Mouse (Mus musculus): ENCODE measurements at regions not wholly inside any gene's neighbourhood (a gene's known extent, or its start where the extent isn't known, plus 50 kb on each side); places are given as distances from the start of the nearest gene placed in this dataset.

DNA sequence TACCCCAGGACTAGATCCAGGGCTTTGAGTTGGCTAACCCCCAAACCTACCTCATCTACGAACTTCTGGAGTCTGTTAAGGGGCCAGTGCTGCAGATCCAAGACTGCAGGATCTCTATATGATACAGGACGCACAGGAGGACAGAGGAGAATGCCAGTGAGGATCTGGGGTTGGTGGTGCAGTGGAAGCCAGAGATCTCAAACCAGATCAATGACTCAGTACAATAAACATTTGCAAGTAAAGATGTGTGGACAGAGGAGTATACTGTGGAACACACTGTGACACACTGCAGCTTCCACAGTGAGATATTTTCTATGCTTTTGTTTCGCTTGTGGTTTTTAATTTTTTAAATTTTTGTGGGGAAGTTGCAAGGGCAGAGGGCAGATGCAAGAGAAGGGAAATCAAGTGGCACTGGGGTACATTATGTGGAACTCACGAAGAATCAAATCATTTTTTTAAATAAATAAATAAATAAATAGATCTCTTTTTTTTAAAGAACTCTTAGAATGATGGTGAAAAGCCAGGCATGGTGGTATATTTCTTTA is 227.8 kb downstream of the Tm4sf1 start:
- H3K27ac ChIP-seq (replicated peaks; ENCODE audit: insufficient read depth, low read depth, low read length), result no peak overlapping the region
- no peaks in the 10 kb centered on the region for H3K79me2 ChIP-seq (ENCODE audit: control insufficient read depth, insufficient read depth, low read length)
- no peak overlapping the region for H3K4me3 ChIP-seq (ENCODE audit: insufficient read depth, low read depth, low read length)
- no peaks in the 10 kb centered on the region for H3K27me3 ChIP-seq (ENCODE audit: control insufficient read depth, insufficient read depth, low read length)
- H3K36me3 ChIP-seq (ENCODE audit: control insufficient read depth, insufficient read depth, low read length), result no peaks in the 10 kb centered on the region
- WGBS, result 75% methylated on average over 4 of the region's 4 CpGs
- no peak for DNase-seq (ENCODE audit: extremely low read depth, low read depth, low spot score)
- no peak for TF ChIP-seq POLR2A (IDR thresholded peaks at IDR 0.05; ENCODE audit: extremely low read depth, insufficient read depth, low read length)
- no peak for TF ChIP-seq CTCF (IDR thresholded peaks at IDR 0.05; ENCODE audit: low read depth, low read length)
- H3K9ac ChIP-seq (ENCODE audit: low read depth, low read length), result no peak overlapping the region
- no peaks in the 10 kb centered on the region for H3K4me1 ChIP-seq (ENCODE audit: control insufficient read depth, insufficient read depth, low read length)

DNA sequence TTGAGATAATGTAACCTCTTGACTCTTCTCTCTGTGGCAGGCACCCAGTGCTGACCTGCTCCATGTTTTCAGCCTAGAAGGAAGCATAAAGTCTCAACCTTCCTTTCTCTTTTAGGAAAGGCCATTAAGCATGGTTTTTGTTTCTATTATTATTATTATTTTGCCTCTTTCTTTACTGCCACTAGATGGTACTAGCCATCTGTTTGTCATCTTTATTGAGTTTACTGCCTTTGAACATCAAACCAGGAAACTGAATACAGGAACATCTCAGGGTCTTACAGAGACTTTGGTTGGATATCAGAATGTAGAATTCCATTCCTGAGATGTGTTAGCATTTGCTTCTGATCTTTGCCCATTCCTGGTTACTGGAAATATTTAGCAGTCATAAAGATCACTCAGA is 268.8 kb downstream of the Tm4sf1 start:
- no peak overlapping the region for H3K27ac ChIP-seq (replicated peaks; ENCODE audit: insufficient read depth, low read depth, low read length)
- no peaks in the 10 kb centered on the region for H3K36me3 ChIP-seq (ENCODE audit: control insufficient read depth, insufficient read depth, low read length)
- no peaks in the 10 kb centered on the region for H3K79me2 ChIP-seq (ENCODE audit: control insufficient read depth, insufficient read depth, low read length)
- H3K9ac ChIP-seq (ENCODE audit: low read depth, low read length), result no peak overlapping the region
- no peaks in the 10 kb centered on the region for H3K4me1 ChIP-seq (ENCODE audit: control insufficient read depth, insufficient read depth, low read length)
- TF ChIP-seq POLR2A (IDR thresholded peaks at IDR 0.05; ENCODE audit: extremely low read depth, insufficient read depth, low read length) (no peak), CTCF (IDR thresholded peaks at IDR 0.05; ENCODE audit: low read depth, low read length) (no peak)
- no peak for DNase-seq (ENCODE audit: extremely low read depth, low read depth, low spot score)
- no peaks in the 10 kb centered on the region for H3K27me3 ChIP-seq (ENCODE audit: control insufficient read depth, insufficient read depth, low read length)
- no peak overlapping the region for H3K4me3 ChIP-seq (ENCODE audit: insufficient read depth, low read depth, low read length)

DNA sequence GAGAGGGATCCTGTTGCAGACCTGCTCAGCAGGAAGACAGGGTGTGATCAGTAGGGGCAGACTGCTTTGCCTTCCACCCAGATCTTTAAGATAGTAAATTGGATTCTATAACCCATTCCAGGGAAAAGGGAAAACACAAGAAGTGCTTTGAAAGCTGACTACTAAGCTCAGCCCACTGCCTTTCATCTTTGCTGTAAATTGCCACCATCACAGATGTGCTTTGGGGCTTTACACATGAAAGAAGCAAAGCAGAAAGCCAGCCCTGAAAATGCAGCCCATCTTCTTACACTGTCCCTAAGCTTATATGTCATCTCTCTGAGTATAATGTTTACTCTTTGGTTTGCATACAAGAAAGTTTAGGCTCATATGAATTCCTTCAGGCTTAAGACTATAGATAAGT is 283.6 kb downstream of the Tm4sf1 start:
- H3K27ac ChIP-seq (replicated peaks; ENCODE audit: insufficient read depth, low read depth, low read length), result no peak overlapping the region
- no peak for DNase-seq (ENCODE audit: extremely low read depth, low read depth, low spot score)
- H3K79me2 ChIP-seq (ENCODE audit: control insufficient read depth, insufficient read depth, low read length), result no peaks in the 10 kb centered on the region
- no peaks in the 10 kb centered on the region for H3K4me1 ChIP-seq (ENCODE audit: control insufficient read depth, insufficient read depth, low read length)
- no peaks in the 10 kb centered on the region for H3K36me3 ChIP-seq (ENCODE audit: control insufficient read depth, insufficient read depth, low read length)
- H3K9ac ChIP-seq (ENCODE audit: low read depth, low read length), result no peak overlapping the region
- H3K27me3 ChIP-seq (ENCODE audit: control insufficient read depth, insufficient read depth, low read length), result no peaks in the 10 kb centered on the region
- TF ChIP-seq POLR2A (IDR thresholded peaks at IDR 0.05; ENCODE audit: extremely low read depth, insufficient read depth, low read length) (no peak), CTCF (IDR thresholded peaks at IDR 0.05; ENCODE audit: low read depth, low read length) (no peak)
- H3K4me3 ChIP-seq (ENCODE audit: insufficient read depth, low read depth, low read length), result no peak overlapping the region

DNA sequence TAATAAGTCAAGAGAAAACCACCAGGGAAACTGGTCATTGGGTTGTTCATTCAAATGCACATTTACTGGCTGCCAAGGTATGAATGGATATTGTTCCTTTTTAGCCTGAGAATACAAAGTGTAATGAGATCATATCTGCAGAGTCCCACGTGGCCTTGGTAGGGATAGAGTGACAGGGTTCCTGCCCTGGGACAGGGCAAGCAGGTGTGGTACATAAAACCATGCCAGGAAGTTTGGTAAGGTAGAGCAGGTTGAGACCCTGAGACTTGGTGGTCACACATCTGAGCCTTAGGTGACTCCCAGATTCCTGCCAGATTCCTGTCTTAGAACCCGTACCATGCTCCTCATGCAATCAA is 320.5 kb downstream of the Tm4sf1 start:
- 78% methylated on average over 2 of the region's 2 CpGs for WGBS
- TF ChIP-seq POLR2A (IDR thresholded peaks at IDR 0.05; ENCODE audit: extremely low read depth, insufficient read depth, low read length), result no peak
- no peak for TF ChIP-seq CTCF (IDR thresholded peaks at IDR 0.05; ENCODE audit: low read depth, low read length)
- Histone ChIP-seq H3K27ac (replicated peaks; ENCODE audit: insufficient read depth, low read depth, low read length) (no peak overlapping the region), H3K79me2 (ENCODE audit: control insufficient read depth, insufficient read depth, low read length) (no peaks in the 10 kb centered on the region), H3K36me3 (ENCODE audit: control insufficient read depth, insufficient read depth, low read length) (no peaks in the 10 kb centered on the region), H3K4me3 (ENCODE audit: insufficient read depth, low read depth, low read length) (no peak overlapping the region), H3K9ac (ENCODE audit: low read depth, low read length) (no peak overlapping the region), H3K27me3 (ENCODE audit: control insufficient read depth, insufficient read depth, low read length) (no peaks in the 10 kb centered on the region), H3K4me1 (ENCODE audit: control insufficient read depth, insufficient read depth, low read length) (no peaks in the 10 kb centered on the region)
- no peak for DNase-seq (ENCODE audit: extremely low read depth, low read depth, low spot score)

DNA sequence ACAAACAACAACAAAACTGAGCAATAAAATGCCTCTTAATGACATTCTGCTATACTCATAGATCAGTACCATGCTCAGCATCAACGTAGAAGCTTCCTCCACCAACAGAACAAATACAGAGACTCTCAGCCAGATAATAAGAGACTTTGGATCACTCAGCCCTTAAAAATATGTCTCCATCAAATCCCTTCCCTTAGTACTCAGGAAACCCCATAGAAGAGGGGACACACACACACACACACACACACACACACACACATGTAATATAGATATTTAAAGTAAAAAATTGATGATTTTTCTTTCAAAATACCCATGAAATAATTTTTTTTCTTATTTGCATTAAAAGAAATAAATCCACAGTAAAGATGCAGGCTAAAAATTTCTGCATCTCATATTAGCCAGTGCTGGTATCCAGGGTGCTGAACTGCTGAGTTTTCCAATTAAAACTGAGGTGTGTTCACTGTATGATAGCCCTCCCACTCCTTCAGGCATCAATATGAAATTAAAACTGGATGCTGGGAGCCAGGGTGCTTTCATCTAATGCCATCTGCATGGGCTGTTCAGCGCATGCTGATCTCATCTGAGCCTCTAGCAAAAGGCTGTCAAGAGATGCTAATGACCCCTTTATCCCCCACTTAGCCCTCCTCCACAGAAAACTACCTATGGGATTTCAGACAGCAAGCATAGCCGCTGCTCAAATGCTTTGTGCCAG is 321.0 kb downstream of the Tm4sf1 start:
- no peak for DNase-seq (ENCODE audit: extremely low read depth, low read depth, low spot score)
- Histone ChIP-seq H3K27me3 (ENCODE audit: control insufficient read depth, insufficient read depth, low read length) (no peaks in the 10 kb centered on the region), H3K27ac (replicated peaks; ENCODE audit: insufficient read depth, low read depth, low read length) (no peak overlapping the region), H3K4me3 (ENCODE audit: insufficient read depth, low read depth, low read length) (no peak overlapping the region), H3K9ac (ENCODE audit: low read depth, low read length) (no peak overlapping the region), H3K79me2 (ENCODE audit: control insufficient read depth, insufficient read depth, low read length) (no peaks in the 10 kb centered on the region), H3K4me1 (ENCODE audit: control insufficient read depth, insufficient read depth, low read length) (no peaks in the 10 kb centered on the region), H3K36me3 (ENCODE audit: control insufficient read depth, insufficient read depth, low read length) (no peaks in the 10 kb centered on the region)
- 77% methylated on average over 3 of the region's 3 CpGs for WGBS
- no peak for TF ChIP-seq CTCF (IDR thresholded peaks at IDR 0.05; ENCODE audit: low read depth, low read length)
- TF ChIP-seq POLR2A (IDR thresholded peaks at IDR 0.05; ENCODE audit: extremely low read depth, insufficient read depth, low read length), result no peak

DNA sequence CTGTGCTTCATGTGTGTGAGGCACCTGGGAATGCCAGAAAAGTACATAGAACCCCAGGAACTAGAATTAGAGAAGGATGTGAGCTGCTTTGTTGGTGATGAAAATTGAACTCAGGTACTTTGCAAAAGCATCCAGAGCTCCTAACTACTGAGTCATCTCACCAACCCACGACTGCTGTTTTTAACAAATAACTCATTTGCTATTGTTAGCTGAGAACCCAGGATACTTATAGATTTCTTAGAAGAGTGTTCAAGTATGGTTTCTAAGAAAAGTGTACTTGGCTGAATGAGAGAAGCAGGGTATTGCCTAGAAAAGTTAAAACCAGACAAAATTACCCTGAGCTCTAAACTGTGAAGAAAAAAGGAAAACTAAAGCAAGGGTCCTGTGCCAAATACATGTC is 335.8 kb downstream of the Tm4sf1 start:
- TF ChIP-seq POLR2A (IDR thresholded peaks at IDR 0.05; ENCODE audit: extremely low read depth, insufficient read depth, low read length) (no peak), CTCF (IDR thresholded peaks at IDR 0.05; ENCODE audit: low read depth, low read length) (no peak)
- Histone ChIP-seq H3K36me3 (ENCODE audit: control insufficient read depth, insufficient read depth, low read length) (no peaks in the 10 kb centered on the region), H3K79me2 (ENCODE audit: control insufficient read depth, insufficient read depth, low read length) (no peaks in the 10 kb centered on the region), H3K27ac (replicated peaks; ENCODE audit: insufficient read depth, low read depth, low read length) (no peak overlapping the region), H3K4me3 (ENCODE audit: insufficient read depth, low read depth, low read length) (no peak overlapping the region), H3K27me3 (ENCODE audit: control insufficient read depth, insufficient read depth, low read length) (no peaks in the 10 kb centered on the region), H3K9ac (ENCODE audit: low read depth, low read length) (no peak overlapping the region), H3K4me1 (ENCODE audit: control insufficient read depth, insufficient read depth, low read length) (no peaks in the 10 kb centered on the region)
- 43% methylated on average over 1 of the region's 1 CpGs for WGBS
- no peak for DNase-seq (ENCODE audit: extremely low read depth, low read depth, low spot score)

Data from liver, adult 2 months (tissue).